Mouse (Mus musculus) CD4-positive, CD25-positive, alpha-beta regulatory T cell, adult 4 months (primary cell): Measurements from ENCODE around the gene Gm21738. TPM values are rescaled to one million over a fixed set of nuclear protein-coding genes. Genes with fewer than 3 reads are reported as not detected.
"Not testable (repeated sequence)": the region's sequence is repeated elsewhere in the genome, so short reads cannot be mapped to it uniquely, and the experiment has no call there.

Source experiments
- ATAC-seq: one replicate; pipeline ENCODE4 v1.8.0; 2017
- polyA plus RNA-seq, 2 experiments: library from polyadenylated mRNA; unstranded; fragments of 100-300 nt; shearing (Covaris generic); gene quantifications; one replicate each; pipeline ENCODE4 v1.2.1; 2017

Gene Gm21738
- polyA plus RNA-seq = 10 to 100 TPM in 1 of 2 experiments, 1 to 10 TPM in 1; 3.6 to 20.1 TPM

GRCm38 (mm10) chr14:19418830-19419229, at the start of gene Gm21738:
TSS of gene Gm21738 (minus strand) at chr14:19418930.
- ATAC-seq = not testable (repeated sequence)

GRCm38 (mm10) chr14:19383741-19384140, 35.0 kb downstream of the Gm21738 start:
- ATAC-seq = not testable (repeated sequence)

Other genes starting within 250 kb of the Gm21738 start
- gene Gm2244, start 131.0 kb upstream of the Gm21738 start, polyA plus RNA-seq = under 1 TPM in 1 of 2 experiments, not detected in 1; 0.95 TPM
- gene Gm2237, start 166.2 kb upstream of the Gm21738 start, polyA plus RNA-seq = 10 to 100 TPM; 11.3 to 31.7 TPM
- not detected for gene Gm5458, start 183.7 kb upstream of the Gm21738 start, polyA plus RNA-seq